Mouse (Mus musculus): ENCODE measurements around the gene Tyrp1.

Tyrp1 gene

DNA sequence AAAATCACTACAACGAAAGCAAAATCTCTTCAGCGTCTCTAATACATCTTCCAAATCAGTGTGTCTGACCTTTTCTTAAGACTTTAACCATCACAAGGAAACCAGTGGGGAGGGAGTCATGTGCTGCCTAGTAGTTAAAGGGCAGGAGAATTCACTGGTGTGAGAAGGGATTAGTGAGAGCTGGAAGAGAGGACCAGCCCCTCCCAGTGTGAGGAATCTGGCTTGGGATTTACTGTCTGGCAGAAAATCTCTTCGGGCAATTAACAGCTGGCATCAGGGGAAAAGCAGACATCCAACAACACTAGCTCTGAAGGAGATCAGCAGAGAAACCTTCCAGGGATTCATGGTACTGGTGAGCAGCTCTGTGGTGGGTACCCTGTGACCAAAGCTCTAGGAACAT, at the start of gene Tyrp1:
Gene Tyrp1, plus strand, starts transcription at position 74 of the 400 bp plus-strand sequence.
- Histone ChIP-seq H3K36me3 (ENCODE audit: insufficient read depth, low read length) (no peaks in the 10 kb centered on the region), H3K27me3 (ENCODE audit: insufficient read depth, low read length) (no peaks in the 10 kb centered on the region), H3K4me3 (replicated peaks; ENCODE audit: low read length) (no peak within 1 kb of the TSS), H3K4me1 (replicated peaks; ENCODE audit: low read depth, low read length) (no peaks in the 10 kb centered on the region), H3K9me3 (ENCODE audit: low read length) (no peaks in the 10 kb centered on the region)
- TF ChIP-seq NANOG (IDR thresholded peaks at IDR 0.05; ENCODE audit: borderline replicate concordance, low read length) (no peak), POU5F1 (IDR thresholded peaks at IDR 0.05; ENCODE audit: borderline replicate concordance, low read length) (no peak), CTCF (conservative IDR thresholded peaks at IDR 0.05; ENCODE audit: low read length) (no peak)

DNA sequence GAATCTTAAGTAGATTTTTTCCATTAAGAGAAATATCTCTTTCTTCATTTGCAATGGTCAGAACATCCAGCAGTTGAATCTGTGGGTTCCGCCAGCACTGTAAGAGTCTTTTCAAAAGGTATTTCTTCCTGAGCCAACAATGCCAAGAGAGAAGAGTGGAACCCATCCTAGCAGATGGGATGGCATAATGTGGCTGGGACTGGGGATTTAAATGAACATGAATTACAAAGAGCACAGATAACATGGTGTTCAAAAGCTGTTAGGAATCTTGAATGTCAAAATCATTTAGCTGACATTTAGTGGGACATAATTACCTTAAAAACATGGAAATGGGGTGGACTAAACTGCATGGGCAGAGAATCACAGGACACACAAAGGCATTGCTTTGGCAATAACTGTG, 45.6 kb upstream of the Tyrp1 start:
- TF ChIP-seq NANOG (IDR thresholded peaks at IDR 0.05; ENCODE audit: borderline replicate concordance, low read length) (no peak), CTCF (conservative IDR thresholded peaks at IDR 0.05; ENCODE audit: low read length) (no peak), POU5F1 (IDR thresholded peaks at IDR 0.05; ENCODE audit: borderline replicate concordance, low read length) (no peak)
- Histone ChIP-seq H3K9me3 (ENCODE audit: low read length) (no peaks in the 10 kb centered on the region), H3K36me3 (ENCODE audit: insufficient read depth, low read length) (no peaks in the 10 kb centered on the region), H3K4me1 (replicated peaks; ENCODE audit: low read depth, low read length) (no peaks in the 10 kb centered on the region), H3K4me3 (replicated peaks; ENCODE audit: low read length) (no peak overlapping the region), H3K27me3 (ENCODE audit: insufficient read depth, low read length) (no peaks in the 10 kb centered on the region)

DNA sequence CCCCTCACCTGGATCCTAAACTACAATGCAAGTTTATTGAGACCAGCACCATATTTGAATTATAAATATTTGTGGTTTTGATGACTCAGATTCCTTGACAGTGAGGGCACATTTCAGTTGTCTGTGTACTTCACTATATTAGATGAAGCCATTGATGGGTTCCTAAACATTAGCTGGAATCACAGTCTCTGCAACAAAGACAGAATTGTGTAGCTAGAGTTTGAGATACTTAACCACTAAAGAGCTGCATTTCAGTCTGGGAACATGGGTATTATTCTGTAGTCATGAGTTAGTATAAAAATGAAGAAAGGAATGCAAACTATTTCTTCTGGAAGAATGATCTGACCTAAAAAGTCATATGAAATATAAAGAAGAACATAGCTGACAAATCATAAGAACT, 14.4 kb upstream of the Tyrp1 start:
- H3K27me3 ChIP-seq (ENCODE audit: insufficient read depth, low read length), result no peaks in the 10 kb centered on the region
- no peak overlapping the region for H3K4me3 ChIP-seq (replicated peaks; ENCODE audit: low read length)
- H3K36me3 ChIP-seq (ENCODE audit: insufficient read depth, low read length), result no peaks in the 10 kb centered on the region
- H3K4me1 ChIP-seq (replicated peaks; ENCODE audit: low read depth, low read length), result no peaks in the 10 kb centered on the region
- TF ChIP-seq POU5F1 (IDR thresholded peaks at IDR 0.05; ENCODE audit: borderline replicate concordance, low read length) (no peak), NANOG (IDR thresholded peaks at IDR 0.05; ENCODE audit: borderline replicate concordance, low read length) (no peak), CTCF (conservative IDR thresholded peaks at IDR 0.05; ENCODE audit: low read length) (no peak)
- H3K9me3 ChIP-seq (ENCODE audit: low read length), result no peaks in the 10 kb centered on the region

DNA sequence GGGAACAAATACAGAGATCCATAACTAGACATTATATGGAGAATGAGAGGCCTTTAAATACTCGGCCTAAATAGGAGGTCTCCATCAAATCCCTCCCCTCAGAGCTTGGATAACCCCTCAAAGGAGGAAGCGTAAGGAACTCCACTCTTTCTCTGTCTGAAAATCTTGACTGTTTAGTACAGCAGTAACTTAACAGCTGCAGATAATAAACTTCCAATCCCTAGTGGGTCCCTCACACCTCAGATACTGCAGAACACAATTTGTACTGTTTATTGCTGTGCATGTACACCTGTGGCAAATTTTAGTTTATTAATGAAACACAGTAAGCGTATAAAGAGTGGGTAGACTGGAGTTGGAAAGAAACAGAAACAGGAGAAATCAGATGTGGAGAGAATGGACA, 12.0 kb upstream of the Tyrp1 start:
- H3K4me1 ChIP-seq (replicated peaks; ENCODE audit: low read depth, low read length), result no peaks in the 10 kb centered on the region
- TF ChIP-seq CTCF (conservative IDR thresholded peaks at IDR 0.05; ENCODE audit: low read length) (no peak), NANOG (IDR thresholded peaks at IDR 0.05; ENCODE audit: borderline replicate concordance, low read length) (no peak), POU5F1 (IDR thresholded peaks at IDR 0.05; ENCODE audit: borderline replicate concordance, low read length) (no peak)
- H3K36me3 ChIP-seq (ENCODE audit: insufficient read depth, low read length), result no peaks in the 10 kb centered on the region
- H3K9me3 ChIP-seq (ENCODE audit: low read length), result no peaks in the 10 kb centered on the region
- no peak overlapping the region for H3K4me3 ChIP-seq (replicated peaks; ENCODE audit: low read length)
- no peaks in the 10 kb centered on the region for H3K27me3 ChIP-seq (ENCODE audit: insufficient read depth, low read length)

DNA sequence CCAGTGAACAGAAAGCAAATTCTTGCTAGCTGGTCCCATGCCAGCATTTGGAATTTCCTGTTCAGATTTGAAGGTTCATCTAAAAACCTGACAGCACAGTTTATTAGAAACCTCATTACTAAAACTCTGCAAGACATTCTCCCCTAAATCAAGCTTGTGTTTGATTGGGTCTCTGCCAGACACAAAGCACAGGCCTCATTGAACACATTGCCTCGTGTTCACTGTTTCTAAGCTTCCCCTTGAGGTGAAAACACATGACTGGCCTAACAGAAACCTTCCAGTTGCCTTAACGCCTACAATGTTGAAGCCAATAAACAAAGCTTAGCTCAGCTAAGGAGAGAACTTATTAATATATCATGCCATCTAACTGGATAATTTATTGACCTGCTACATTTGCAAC, 5.7 kb upstream of the Tyrp1 start:
- Histone ChIP-seq H3K4me3 (replicated peaks; ENCODE audit: low read length) (no peak overlapping the region), H3K36me3 (ENCODE audit: insufficient read depth, low read length) (no peaks in the 10 kb centered on the region), H3K9me3 (ENCODE audit: low read length) (no peaks in the 10 kb centered on the region), H3K4me1 (replicated peaks; ENCODE audit: low read depth, low read length) (no peaks in the 10 kb centered on the region), H3K27me3 (ENCODE audit: insufficient read depth, low read length) (no peaks in the 10 kb centered on the region)
- TF ChIP-seq POU5F1 (IDR thresholded peaks at IDR 0.05; ENCODE audit: borderline replicate concordance, low read length) (no peak), NANOG (IDR thresholded peaks at IDR 0.05; ENCODE audit: borderline replicate concordance, low read length) (no peak), CTCF (conservative IDR thresholded peaks at IDR 0.05; ENCODE audit: low read length) (no peak)

DNA sequence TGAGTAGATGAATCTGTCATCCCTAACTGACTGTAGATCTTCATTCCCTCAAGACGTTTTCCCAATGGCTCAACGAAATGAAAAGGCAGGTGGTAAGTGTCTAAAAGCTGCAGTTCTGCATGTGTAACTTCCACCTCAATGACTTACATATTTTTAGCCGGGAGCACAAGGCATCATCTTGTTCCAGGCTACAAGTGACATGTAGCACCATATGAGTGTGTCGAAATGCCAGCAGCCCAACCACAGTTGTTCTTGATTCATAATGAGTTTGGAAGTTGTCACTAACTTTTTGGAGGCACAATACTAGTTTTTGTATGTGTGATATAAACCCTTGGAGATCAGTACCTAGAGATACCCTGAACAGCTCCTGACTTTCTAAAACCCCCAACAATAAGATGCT, 5.4 kb downstream of the Tyrp1 start:
- no peaks in the 10 kb centered on the region for H3K36me3 ChIP-seq (ENCODE audit: insufficient read depth, low read length)
- no peak overlapping the region for H3K4me3 ChIP-seq (replicated peaks; ENCODE audit: low read length)
- TF ChIP-seq NANOG (IDR thresholded peaks at IDR 0.05; ENCODE audit: borderline replicate concordance, low read length), result no peak
- no peak for TF ChIP-seq POU5F1 (IDR thresholded peaks at IDR 0.05; ENCODE audit: borderline replicate concordance, low read length)
- TF ChIP-seq CTCF (conservative IDR thresholded peaks at IDR 0.05; ENCODE audit: low read length), result no peak
- H3K9me3 ChIP-seq (ENCODE audit: low read length), result no peaks in the 10 kb centered on the region
- H3K27me3 ChIP-seq (ENCODE audit: insufficient read depth, low read length), result no peaks in the 10 kb centered on the region
- H3K4me1 ChIP-seq (replicated peaks; ENCODE audit: low read depth, low read length), result no peaks in the 10 kb centered on the region

DNA sequence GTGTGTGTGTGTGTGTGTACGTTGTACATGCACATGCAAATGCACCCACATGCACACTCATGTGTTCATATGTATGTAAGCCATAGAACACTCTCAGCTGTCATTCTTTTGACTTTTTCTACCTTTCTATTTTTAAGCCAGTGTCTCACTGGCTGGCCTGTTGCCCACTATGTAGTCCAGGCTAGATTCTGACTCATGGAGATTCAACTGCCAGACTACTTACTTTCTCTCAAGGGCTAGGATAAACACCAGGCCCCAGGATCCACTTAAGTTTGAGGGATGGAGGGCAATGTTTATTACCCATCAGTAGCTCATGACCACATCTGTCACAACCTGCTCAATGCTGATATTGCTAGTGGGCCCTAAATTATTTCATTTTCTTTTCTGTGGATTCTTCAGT, 8.1 kb downstream of the Tyrp1 start:
- TF ChIP-seq NANOG (IDR thresholded peaks at IDR 0.05; ENCODE audit: borderline replicate concordance, low read length), result no peak
- no peak for TF ChIP-seq POU5F1 (IDR thresholded peaks at IDR 0.05; ENCODE audit: borderline replicate concordance, low read length)
- TF ChIP-seq CTCF (conservative IDR thresholded peaks at IDR 0.05; ENCODE audit: low read length), result no peak
- H3K36me3 ChIP-seq (ENCODE audit: insufficient read depth, low read length), result no peaks in the 10 kb centered on the region

DNA sequence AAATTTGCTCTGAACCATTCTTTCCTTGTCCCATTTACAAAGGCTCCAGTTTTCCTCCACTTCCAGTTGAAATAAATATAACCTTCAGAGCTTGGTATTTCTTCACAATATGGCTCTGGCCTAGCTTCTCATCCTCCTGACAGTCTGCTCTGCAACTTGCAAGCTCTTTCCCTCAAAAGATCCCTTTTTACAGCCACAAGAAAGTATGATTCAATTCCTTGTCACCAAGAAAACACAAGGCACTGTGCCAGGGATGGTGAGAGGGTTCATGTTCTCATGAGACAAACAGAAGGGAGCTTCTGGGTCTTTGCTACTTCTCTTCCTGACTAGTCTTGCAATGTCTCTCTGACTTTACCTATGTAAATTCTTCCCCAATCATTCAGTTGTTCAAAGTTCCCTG, 9.8 kb downstream of the Tyrp1 start:
- TF ChIP-seq CTCF (conservative IDR thresholded peaks at IDR 0.05; ENCODE audit: low read length) (no peak), POU5F1 (IDR thresholded peaks at IDR 0.05; ENCODE audit: borderline replicate concordance, low read length) (no peak), NANOG (IDR thresholded peaks at IDR 0.05; ENCODE audit: borderline replicate concordance, low read length) (no peak)
- Histone ChIP-seq H3K36me3 (ENCODE audit: insufficient read depth, low read length) (no peaks in the 10 kb centered on the region), H3K27me3 (ENCODE audit: insufficient read depth, low read length) (no peaks in the 10 kb centered on the region), H3K4me3 (replicated peaks; ENCODE audit: low read length) (no peak overlapping the region), H3K9me3 (ENCODE audit: low read length) (no peaks in the 10 kb centered on the region), H3K4me1 (replicated peaks; ENCODE audit: low read depth, low read length) (no peaks in the 10 kb centered on the region)

More for the DNA sequence above, 8.1 kb downstream of the Tyrp1 start:
- Histone ChIP-seq H3K4me1 (replicated peaks; ENCODE audit: low read depth, low read length) (no peaks in the 10 kb centered on the region), H3K27me3 (ENCODE audit: insufficient read depth, low read length) (no peaks in the 10 kb centered on the region), H3K4me3 (replicated peaks; ENCODE audit: low read length) (no peak overlapping the region), H3K9me3 (ENCODE audit: low read length) (no peaks in the 10 kb centered on the region)

DNA sequence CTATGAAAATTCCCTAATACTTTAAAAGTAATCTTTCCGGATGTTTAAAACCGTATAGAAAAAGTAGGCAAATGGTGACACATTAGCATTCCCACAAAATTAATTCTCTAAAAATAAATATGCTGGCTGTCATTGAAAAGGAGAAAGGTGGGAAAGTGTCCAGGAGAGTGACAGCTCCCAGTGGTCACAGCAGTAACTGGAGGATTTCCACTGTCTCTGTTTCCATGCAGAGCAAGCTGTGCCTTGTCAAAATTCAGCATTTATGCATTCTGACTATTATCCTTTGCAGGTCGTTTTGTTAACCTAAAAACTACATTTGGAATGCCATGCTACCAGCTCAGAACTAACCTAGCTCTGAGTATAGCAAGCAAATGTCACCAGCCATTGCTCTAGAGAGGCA, 12.1 kb downstream of the Tyrp1 start:
- no peak for TF ChIP-seq POU5F1 (IDR thresholded peaks at IDR 0.05; ENCODE audit: borderline replicate concordance, low read length)
- TF ChIP-seq NANOG (IDR thresholded peaks at IDR 0.05; ENCODE audit: borderline replicate concordance, low read length), result no peak
- no peak for TF ChIP-seq CTCF (conservative IDR thresholded peaks at IDR 0.05; ENCODE audit: low read length)
- no peaks in the 10 kb centered on the region for H3K27me3 ChIP-seq (ENCODE audit: insufficient read depth, low read length)
- H3K9me3 ChIP-seq (ENCODE audit: low read length), result no peaks in the 10 kb centered on the region
- no peaks in the 10 kb centered on the region for H3K4me1 ChIP-seq (replicated peaks; ENCODE audit: low read depth, low read length)
- no peak overlapping the region for H3K4me3 ChIP-seq (replicated peaks; ENCODE audit: low read length)
- H3K36me3 ChIP-seq (ENCODE audit: insufficient read depth, low read length), result no peaks in the 10 kb centered on the region
